Mouse (Mus musculus) heart, postnatal 36 days (tissue): ENCODE data around the gene Tmem237. TPM values are rescaled to one million over a fixed set of nuclear protein-coding genes. Genes with fewer than 3 reads are reported as not detected.

ENCODE experiments used
- DNase-seq, 2 experiments: peaks; one replicate each; pipeline ENCODE4 v3.0.0; 2021 to 2022
- intact Hi-C: fragments of 180-260 bp; cut with DNase I; formaldehyde crosslinking; loops from one replicate; pipeline ENCODE4 v1.15.1; 2025
- total RNA-seq, 2 experiments: library from RNA; stranded (reverse); gene quantifications; 2 replicates each; pipeline ENCODE4 v1.2.3; 2021

Gene Tmem237
- total RNA-seq: 1 to 10 TPM; 3.6 to 4.4 TPM

- intact Hi-C loops: no loop called here
- DNase-seq: peak; percentile 91 to 93
These were observed at the start of gene Tmem237 for GRCm38 (mm10) chr1:59119720-59120457. Tmem237 (minus strand) TSS chr1:59120408.

- intact Hi-C loops: no loop called here
- DNase-seq: no peak
These were observed 49.4 kb upstream of the Tmem237 start for GRCm38 (mm10) chr1:59169586-59169985.

GRCm38 (mm10) chr1:59168556-59168955 is 48.3 kb upstream of the Tmem237 start:
- DNase-seq: no peak
- intact Hi-C loops: no loop called here

GRCm38 (mm10) chr1:59167654-59168425 is 47.6 kb upstream of the Tmem237 start:
- no peak for DNase-seq
- intact Hi-C loops: no loop called here

GRCm38 (mm10) chr1:59166232-59166905 is 46.2 kb upstream of the Tmem237 start:
- intact Hi-C loops: no loop called here
- DNase-seq: no peak

GRCm38 (mm10) chr1:59163918-59164317 is 43.7 kb upstream of the Tmem237 start:
- DNase-seq: no peak
- intact Hi-C loops: no loop called here

- DNase-seq: no peak
- intact Hi-C loops: no loop called here
These were observed 42.8 kb upstream of the Tmem237 start, which contains the start of gene Mpp4 for GRCm38 (mm10) chr1:59163030-59163461. Mpp4 (minus strand) TSS chr1:59163389.

GRCm38 (mm10) chr1:59162309-59163024 is 42.3 kb upstream of the Tmem237 start:
- DNase-seq: no peak
- intact Hi-C loops: no loop called here

- DNase-seq: no peak
- intact Hi-C loops: no loop called here
These were observed 41.2 kb upstream of the Tmem237 start for GRCm38 (mm10) chr1:59161396-59161795.

GRCm38 (mm10) chr1:59160871-59161270 is 40.7 kb upstream of the Tmem237 start:
- DNase-seq: no peak
- intact Hi-C loops: no loop called here

- intact Hi-C loops: no loop called here
- DNase-seq: no peak
These were observed 38.9 kb upstream of the Tmem237 start for GRCm38 (mm10) chr1:59159136-59159535.

GRCm38 (mm10) chr1:59158498-59158897 is 38.3 kb upstream of the Tmem237 start:
- intact Hi-C loops: no loop called here

GRCm38 (mm10) chr1:59157846-59158245 is 37.6 kb upstream of the Tmem237 start:
- intact Hi-C loops: no loop called here
- no peak for DNase-seq

More at GRCm38 (mm10) chr1:59158498-59158897, 38.3 kb upstream of the Tmem237 start:
- DNase-seq: no peak

GRCm38 (mm10) chr1:59152346-59152745 is 32.1 kb upstream of the Tmem237 start:
- DNase-seq: no peak
- intact Hi-C loops: no loop called here

- intact Hi-C loops: no loop called here
- DNase-seq: no peak
These were observed 30.3 kb upstream of the Tmem237 start for GRCm38 (mm10) chr1:59150542-59150941.

- intact Hi-C loops: loop anchor here (1.0 to 5.0 kb wide), 2 partner anchors 94 to 137 kb away; no protein-coding TSS in a partner anchor
- DNase-seq: peak; percentile 10 to 33
These were observed 24.3 kb upstream of the Tmem237 start for GRCm38 (mm10) chr1:59144543-59144942.

GRCm38 (mm10) chr1:59142809-59143208 is 22.6 kb upstream of the Tmem237 start:
- intact Hi-C loops: loop anchor here (1.0 to 5.0 kb wide), 3 partner anchors 74 to 373 kb away; no protein-coding TSS in a partner anchor
- DNase-seq: peak; percentile 56 to 73

- peak in 1 of 2 experiments; percentile 4 for DNase-seq
- intact Hi-C loops: no loop called here
These were observed 14.2 kb upstream of the Tmem237 start for GRCm38 (mm10) chr1:59134419-59134818.

- intact Hi-C loops: no loop called here
- DNase-seq: no peak
These were observed 8.7 kb upstream of the Tmem237 start for GRCm38 (mm10) chr1:59128879-59129278.

- intact Hi-C loops: no loop called here
- no peak for DNase-seq
These were observed 5.3 kb upstream of the Tmem237 start for GRCm38 (mm10) chr1:59125558-59125957.
